Mouse (Mus musculus) E14TG2a.4 (cell line): ENCODE measurements at regions not wholly inside any gene's neighbourhood (a gene's known extent, or its start where the extent isn't known, plus 50 kb on each side); places are given as distances from the start of the nearest gene placed in this dataset.

Experiments used
- CTCF ChIP-seq: conservative IDR thresholded peaks from 2 replicates; pipeline ENCODE4 v1.5.1; 2014; ENCODE audit warnings: low read length
- POU5F1 ChIP-seq: IDR thresholded peaks from 2 replicates; pipeline ENCODE4 v1.6.1; 2014; ENCODE audit warnings: low read length, borderline replicate concordance

GRCm38 (mm10) chr15:52899822-52900221, 984.9 kb upstream of the Gm7489 start:
- TF ChIP-seq POU5F1 = no peak
- no peak for TF ChIP-seq CTCF
